Mouse (Mus musculus) forebrain, embryonic 16.5 days (tissue): ENCODE data around the gene Cblb. TPM values are rescaled to one million over a fixed set of nuclear protein-coding genes. Genes with fewer than 3 reads are reported as not detected.
A peak's percentile ranks its signal among the peaks of the same experiment; 100 is the strongest.

ENCODE experiments used
- ATAC-seq: fragments of 200-750 bp; cut with Nextera tagmentation; 2 replicates; pipeline ENCODE4 v1.8.0; 2017; ENCODE audit warnings: mild to moderate bottlenecking, moderate library complexity
- H3K27ac ChIP-seq: fragments of 300-500 bp; sonication (generic); 2 replicates; pipeline ENCODE4 v1.5.1; 2014; ENCODE audit warnings: low read length, control low read depth
- H3K27me3 ChIP-seq: fragments of 300-500 bp; sonication (generic); replicated peaks from 2 replicates; pipeline ENCODE4 v1.6.1; 2014; ENCODE audit warnings: low read length; ENCODE audit not compliant: control insufficient read depth, insufficient read depth
- H3K36me3 ChIP-seq: fragments of 300-500 bp; sonication (generic); 2 replicates; pipeline ENCODE4 v1.6.1; 2014; ENCODE audit not compliant: control insufficient read depth, insufficient read depth
- H3K4me1 ChIP-seq: fragments of 300-500 bp; sonication (generic); replicated peaks from 2 replicates; pipeline ENCODE4 v1.6.1; 2014; ENCODE audit warnings: low read length; ENCODE audit not compliant: control insufficient read depth, insufficient read depth
- H3K4me2 ChIP-seq: fragments of 300-500 bp; sonication (generic); 2 replicates; pipeline ENCODE4 v1.6.1; 2014; ENCODE audit warnings: mild to moderate bottlenecking, low read length, control low read depth
- H3K4me3 ChIP-seq: fragments of 300-500 bp; sonication (generic); replicated peaks from 2 replicates; pipeline ENCODE4 v1.5.1; 2014; ENCODE audit warnings: mild to moderate bottlenecking, low read length, control low read depth
- H3K9ac ChIP-seq: fragments of 300-500 bp; sonication (generic); replicated peaks from 2 replicates; pipeline ENCODE4 v1.6.1; 2014; ENCODE audit warnings: low read depth, low read length, control low read depth
- H3K9me3 ChIP-seq: fragments of 300-500 bp; sonication (generic); 2 replicates; pipeline ENCODE4 v1.6.1; 2016; ENCODE audit warnings: low read length; ENCODE audit not compliant: control insufficient read depth
- WGBS: fragments of 180-500 bp; shearing (Covaris S2); extraction: QIAGEN DNeasy Blood & Tissue Kit; methylation state at CpG from one replicate; pipeline ENCODE4 v1.1.7; 2014; 5-methylcytosine and 5-hydroxymethylcytosine counted together
- polyA plus RNA-seq: library from polyadenylated mRNA; unstranded; fragments of >200 nt; fragmentation: Nextera tagmentation; extraction: Ambion mirVana; gene quantifications from 2 replicates; pipeline ENCODE4 v1.2.1, GENCODE M21; 2015

Cblb gene
- polyA plus RNA-seq, 1 experiment from 2014 or later: 21.3 TPM

DNA sequence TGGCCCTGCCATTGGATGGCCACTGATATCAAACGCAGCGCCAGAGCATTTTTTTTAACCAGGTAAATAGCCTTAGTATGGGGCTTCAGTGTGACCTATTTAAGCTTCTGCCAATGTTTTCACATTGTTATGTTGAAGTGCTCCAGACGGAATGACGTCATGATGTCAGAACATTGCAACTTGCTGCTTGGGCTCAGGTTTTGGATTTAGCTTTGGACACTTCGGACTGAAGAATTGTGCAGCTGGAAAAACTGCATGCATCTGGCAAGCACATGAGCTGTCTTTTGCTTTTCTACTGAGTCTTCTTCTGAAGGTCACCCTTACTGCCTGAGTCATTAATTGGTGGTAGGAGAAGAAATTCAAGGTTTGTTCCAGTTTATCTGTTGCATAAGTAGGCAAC, 3.3 kb downstream of the Cblb start:
- H3K9me3 ChIP-seq: no peaks in the 10 kb centered on the region
- no peaks in the 10 kb centered on the region for H3K27me3 ChIP-seq
- WGBS: 86% methylated on average over 5 of the region's 5 CpGs
- no peak overlapping the region for H3K27ac ChIP-seq
- H3K9ac ChIP-seq: no peak overlapping the region
- H3K36me3 ChIP-seq: peaks cover 3% of the 10 kb centered on the region; the same call in 1 of the 2 replicates
- peak overlapping the region; percentile 20 for H3K4me2 ChIP-seq
- no peak overlapping the region; the same call in 1 of the 2 replicates for H3K4me3 ChIP-seq
- ATAC-seq: no peak
- peaks cover 43% of the 10 kb centered on the region for H3K4me1 ChIP-seq

DNA sequence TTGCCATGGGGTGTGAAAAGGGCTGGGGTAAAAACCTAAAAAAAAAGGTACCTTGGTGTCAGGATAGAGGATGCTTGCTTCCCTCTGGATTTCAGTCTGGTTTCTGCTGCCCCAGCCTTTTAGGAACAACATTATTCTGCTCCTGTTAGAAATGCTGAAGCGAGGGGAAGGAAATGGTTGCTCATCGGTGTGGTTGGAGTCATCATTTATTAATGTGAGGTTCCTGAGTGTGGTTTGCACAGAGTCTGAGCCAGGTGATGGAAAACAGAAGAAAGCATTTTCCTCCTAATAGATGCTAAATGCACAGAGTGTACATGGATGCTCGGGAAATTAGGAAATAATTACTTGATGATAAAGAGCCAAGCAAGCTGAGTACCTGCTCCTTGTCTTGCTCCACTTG, 5.3 kb downstream of the Cblb start:
- 88% methylated on average over 3 of the region's 3 CpGs for WGBS
- Histone ChIP-seq H3K27ac (no peak overlapping the region), H3K9ac (no peak overlapping the region), H3K27me3 (no peaks in the 10 kb centered on the region), H3K9me3 (no peaks in the 10 kb centered on the region), H3K4me1 (peaks cover 39% of the 10 kb centered on the region), H3K4me3 (no peak overlapping the region), H3K4me2 (peak overlapping the region; percentile 9; the same call in 1 of the 2 replicates), H3K36me3 (peaks cover 3% of the 10 kb centered on the region)
- no peak for ATAC-seq

DNA sequence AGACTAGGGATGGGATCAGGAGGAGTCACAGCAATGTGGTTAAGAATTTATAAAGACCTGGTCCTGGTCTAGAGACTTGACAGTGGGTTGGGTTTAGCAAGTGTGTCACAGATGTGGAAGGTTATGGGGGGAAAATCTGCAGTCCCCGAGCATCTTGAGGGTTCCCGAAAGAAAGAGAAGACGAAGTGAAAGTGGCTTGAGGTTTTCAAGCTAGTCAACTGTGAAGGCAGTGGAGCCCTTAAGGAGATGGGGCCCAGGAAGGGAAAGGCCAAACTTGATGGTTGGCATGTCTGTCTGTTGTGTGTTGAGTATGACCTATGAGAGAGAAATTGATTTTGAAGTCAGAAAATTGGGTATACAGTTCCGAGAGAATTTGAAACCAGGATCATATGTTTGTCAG, 7.3 kb downstream of the Cblb start:
- Histone ChIP-seq H3K9ac (no peak overlapping the region), H3K27me3 (no peaks in the 10 kb centered on the region), H3K9me3 (no peaks in the 10 kb centered on the region), H3K27ac (no peak overlapping the region), H3K4me1 (peaks cover 38% of the 10 kb centered on the region), H3K36me3 (peaks cover 3% of the 10 kb centered on the region), H3K4me2 (no peak overlapping the region), H3K4me3 (no peak overlapping the region)
- ATAC-seq: no peak
- WGBS: 96% methylated on average over 4 of the region's 4 CpGs

DNA sequence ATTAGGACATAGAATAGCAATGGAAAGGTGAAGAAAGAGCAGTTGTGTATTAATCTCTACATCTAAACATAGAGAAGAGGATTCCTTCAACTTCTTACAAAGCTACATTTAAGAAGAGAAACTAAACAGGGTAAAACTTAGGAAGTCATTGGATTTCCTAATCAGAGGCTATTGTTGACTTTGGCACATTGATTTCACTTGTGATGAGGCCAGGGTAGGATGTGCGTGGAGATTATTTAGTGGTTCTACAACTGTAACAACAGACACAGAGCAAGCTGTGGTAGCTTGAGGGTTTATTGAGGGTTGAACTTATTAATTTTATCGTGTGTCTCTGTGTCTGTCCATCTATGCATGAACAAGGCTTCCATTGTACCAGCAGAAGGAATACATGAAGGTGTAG, 7.8 kb downstream of the Cblb start:
- Histone ChIP-seq H3K4me3 (no peak overlapping the region), H3K36me3 (peaks cover 3% of the 10 kb centered on the region), H3K27ac (no peak overlapping the region), H3K9me3 (no peaks in the 10 kb centered on the region), H3K9ac (no peak overlapping the region), H3K4me1 (peaks cover 34% of the 10 kb centered on the region), H3K27me3 (no peaks in the 10 kb centered on the region), H3K4me2 (no peak overlapping the region)
- 88% methylated on average over 2 of the region's 2 CpGs for WGBS
- ATAC-seq: no peak

DNA sequence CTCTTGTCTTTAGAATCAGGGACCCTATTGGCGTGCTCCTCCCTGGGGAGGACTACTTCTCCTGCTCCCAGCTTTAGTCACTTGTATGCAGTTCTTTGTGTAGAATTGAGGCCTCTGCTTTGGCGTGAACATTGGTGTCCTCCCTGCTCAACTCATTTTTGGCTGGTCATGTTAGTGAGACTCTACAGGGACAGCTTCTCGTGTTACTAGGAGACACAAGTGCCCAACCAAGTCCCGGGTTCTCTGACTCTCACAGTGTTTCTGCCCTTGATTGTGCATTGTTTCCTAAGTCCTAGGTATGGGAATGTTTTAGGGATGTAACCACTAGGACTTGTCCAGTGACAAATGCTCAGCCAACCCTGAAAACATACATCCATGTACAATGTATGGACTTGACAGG, 9.9 kb downstream of the Cblb start:
- no peaks in the 10 kb centered on the region for H3K27me3 ChIP-seq
- H3K9ac ChIP-seq: no peak overlapping the region
- WGBS: 86% methylated on average over 4 of the region's 4 CpGs
- H3K9me3 ChIP-seq: no peaks in the 10 kb centered on the region
- H3K4me1 ChIP-seq: peaks cover 18% of the 10 kb centered on the region
- ATAC-seq: no peak
- H3K4me2 ChIP-seq: no peak overlapping the region
- no peaks in the 10 kb centered on the region; the same call in 1 of the 2 replicates for H3K36me3 ChIP-seq
- H3K4me3 ChIP-seq: no peak overlapping the region
- no peak overlapping the region for H3K27ac ChIP-seq

DNA sequence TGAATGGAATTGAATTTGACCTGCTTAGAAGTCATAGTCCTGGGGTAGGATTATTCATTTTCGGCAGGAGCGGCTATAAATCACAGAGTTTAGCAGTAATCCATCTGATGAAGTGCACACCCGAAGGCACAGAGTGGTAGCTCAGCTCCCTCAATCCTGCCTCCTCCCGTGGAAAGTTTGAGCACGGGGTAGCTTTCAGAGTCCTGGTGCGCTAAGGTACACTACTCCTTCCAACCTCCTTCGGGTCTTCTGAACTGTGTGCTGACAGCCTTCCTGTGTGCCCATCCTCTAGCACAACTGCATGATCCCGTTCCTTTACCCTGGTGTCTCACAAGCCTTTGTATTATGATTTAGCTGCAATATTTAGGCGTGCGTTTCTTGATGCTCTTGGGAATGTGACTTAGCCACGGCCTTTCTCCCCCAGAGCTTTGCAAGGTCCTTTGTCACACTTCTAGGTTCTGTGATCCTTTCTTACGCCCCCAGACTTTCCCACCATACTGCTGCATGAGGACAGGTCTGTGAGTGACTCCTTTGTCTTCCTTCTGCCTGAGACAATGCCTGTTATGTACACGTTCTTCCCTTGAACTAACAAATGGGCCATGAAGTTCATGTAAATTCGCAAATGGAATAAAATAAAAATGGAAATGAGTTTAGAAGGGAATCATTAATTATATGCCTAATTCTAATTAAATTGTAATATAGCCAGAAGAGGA, 11.8 kb downstream of the Cblb start:
- ATAC-seq: peak; percentile 64
- Histone ChIP-seq H3K4me1 (peaks cover 12% of the 10 kb centered on the region), H3K27me3 (no peaks in the 10 kb centered on the region), H3K36me3 (peaks cover 7% of the 10 kb centered on the region), H3K4me3 (no peak overlapping the region), H3K9me3 (no peaks in the 10 kb centered on the region), H3K9ac (no peak overlapping the region; the same call in 1 of the 2 replicates), H3K4me2 (peak overlapping the region; percentile 24; the same call in 1 of the 2 replicates), H3K27ac (no peak overlapping the region)
- WGBS: 33% methylated on average over 14 of the region's 14 CpGs

DNA sequence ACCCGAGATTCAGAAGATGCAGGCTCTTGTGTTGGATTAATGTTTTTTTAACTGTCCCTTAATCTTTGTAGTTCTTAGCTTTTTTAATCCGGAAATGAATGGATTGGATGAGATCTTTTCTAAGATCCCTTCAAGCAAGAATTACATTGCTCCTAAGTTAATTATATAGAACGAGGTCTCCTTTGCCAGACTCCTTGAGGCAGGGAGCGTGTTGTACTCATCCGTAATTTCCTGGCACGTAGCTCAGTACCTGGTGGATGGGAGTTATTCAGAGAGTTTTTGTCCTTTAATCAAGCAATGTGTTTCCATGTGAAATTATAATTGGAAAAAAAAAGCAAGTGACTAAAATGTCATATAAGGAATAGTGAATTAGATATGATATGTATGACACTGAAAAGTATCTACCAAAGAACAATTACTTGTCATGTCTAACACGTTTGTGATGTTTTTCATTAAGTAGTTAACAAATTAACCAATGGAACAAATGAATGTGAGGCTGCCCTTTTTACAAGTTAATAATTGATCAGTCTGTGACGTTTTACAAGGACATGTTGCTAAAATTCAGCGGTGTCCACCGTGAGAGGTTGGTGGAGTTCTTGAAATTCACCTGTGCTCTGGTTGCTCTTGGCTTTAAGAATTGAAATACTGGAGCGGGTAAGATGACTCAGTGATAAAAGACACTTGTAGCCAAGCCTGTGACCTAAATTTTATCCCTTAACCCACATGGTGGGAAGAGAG, 12.5 kb downstream of the Cblb start:
- ATAC-seq: no peak
- no peak overlapping the region for H3K4me2 ChIP-seq
- 47% methylated on average over 11 of the region's 11 CpGs for WGBS

DNA sequence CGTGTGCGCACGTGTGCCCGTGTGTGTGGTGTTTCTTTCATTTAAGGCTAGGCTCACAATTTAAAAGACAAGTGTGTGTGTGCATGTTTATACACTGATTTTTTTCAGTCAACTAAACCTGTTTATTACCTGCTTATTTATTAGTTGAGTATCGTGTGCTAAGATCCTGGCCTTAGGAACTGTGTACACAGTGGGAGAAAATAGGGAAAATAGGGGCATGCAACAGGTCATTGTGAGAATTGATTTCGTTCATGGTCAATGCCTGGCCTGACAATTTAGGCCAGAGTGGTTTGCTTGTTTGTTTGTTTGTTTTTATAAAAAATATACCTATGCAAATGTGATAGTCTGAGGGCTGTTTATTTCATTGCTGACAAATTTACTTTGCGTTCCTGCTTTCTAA, 13.5 kb downstream of the Cblb start:
- peaks cover 12% of the 10 kb centered on the region for H3K4me1 ChIP-seq
- no peak overlapping the region for H3K27ac ChIP-seq
- no peak for ATAC-seq
- WGBS: 93% methylated on average over 7 of the region's 7 CpGs
- H3K36me3 ChIP-seq: peaks cover 11% of the 10 kb centered on the region
- no peaks in the 10 kb centered on the region for H3K9me3 ChIP-seq
- no peak overlapping the region for H3K9ac ChIP-seq
- H3K27me3 ChIP-seq: no peaks in the 10 kb centered on the region
- no peak overlapping the region for H3K4me3 ChIP-seq
- no peak overlapping the region for H3K4me2 ChIP-seq

More for the DNA sequence above, 12.5 kb downstream of the Cblb start:
- no peak overlapping the region for H3K27ac ChIP-seq
- no peak overlapping the region for H3K9ac ChIP-seq
- H3K4me1 ChIP-seq: peaks cover 12% of the 10 kb centered on the region
- H3K4me3 ChIP-seq: no peak overlapping the region
- peaks cover 11% of the 10 kb centered on the region for H3K36me3 ChIP-seq
- H3K9me3 ChIP-seq: no peaks in the 10 kb centered on the region
- no peaks in the 10 kb centered on the region for H3K27me3 ChIP-seq

DNA sequence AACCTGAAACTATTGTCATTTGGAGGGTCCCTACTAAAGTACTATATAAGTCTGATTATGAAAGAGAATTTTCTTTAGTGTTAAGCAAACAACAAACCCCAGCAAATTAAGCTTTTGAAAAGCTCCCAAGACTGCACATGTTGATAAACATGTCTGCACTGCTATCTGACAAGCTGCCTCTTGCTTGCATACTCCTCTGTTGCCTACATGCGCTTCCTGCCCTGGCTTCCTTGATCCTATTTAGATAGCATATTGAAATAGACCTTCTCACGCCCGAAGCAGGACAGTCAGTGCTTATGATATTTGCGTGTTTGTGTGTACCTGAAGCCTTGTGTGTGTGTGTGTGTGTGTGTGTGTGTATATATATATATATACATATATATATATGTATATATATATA, 14.0 kb downstream of the Cblb start:
- no peak for ATAC-seq
- no peaks in the 10 kb centered on the region for H3K27me3 ChIP-seq
- H3K27ac ChIP-seq: no peak overlapping the region
- H3K4me3 ChIP-seq: no peak overlapping the region
- no peak overlapping the region for H3K9ac ChIP-seq
- WGBS: 80% methylated on average over 4 of the region's 4 CpGs
- H3K4me2 ChIP-seq: no peak overlapping the region
- H3K36me3 ChIP-seq: peaks cover 13% of the 10 kb centered on the region
- H3K9me3 ChIP-seq: no peaks in the 10 kb centered on the region
- H3K4me1 ChIP-seq: peaks cover 12% of the 10 kb centered on the region
